17 mouse cellular contexts compared by ENCODE assay signal in the genomic region with DNA sequence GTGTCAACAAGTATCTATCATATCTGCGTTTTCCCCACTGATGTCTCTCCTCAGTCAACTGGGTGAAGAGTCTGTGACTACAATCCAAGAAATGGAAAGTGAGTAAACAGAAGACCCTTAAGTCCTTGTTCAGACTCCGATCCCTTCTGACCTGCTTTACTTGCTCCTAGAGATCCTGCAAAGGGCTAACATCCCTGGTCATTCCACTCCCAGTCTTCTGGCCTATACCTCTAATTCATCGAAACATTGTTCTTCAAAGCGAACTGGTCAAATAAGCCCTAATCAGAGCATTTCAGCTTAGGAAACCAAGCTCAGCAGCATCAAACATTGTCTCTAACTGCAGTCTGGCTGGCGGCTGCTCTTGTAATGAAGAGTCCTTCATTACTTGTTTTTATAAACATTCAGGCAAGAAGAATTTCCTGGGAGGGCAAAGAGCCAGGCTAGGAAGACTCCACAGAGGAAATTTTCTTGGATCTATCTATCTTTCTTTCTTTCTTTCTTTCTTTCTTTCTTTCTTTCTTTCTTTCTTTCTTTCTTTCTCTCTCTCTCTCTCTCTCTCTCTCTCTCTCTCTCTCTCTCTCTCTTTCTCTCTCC.
A peak's percentile ranks its signal among the peaks of the same experiment; 100 is the strongest.
DNase-seq lines count a peak whose midpoint lies in the region; ATAC-seq lines count a peak whose summit lies in the region.
"Had no signal": no experiment of that assay in that cellular context is flagged by ENCODE, and none has a peak within 500 bp of the region (broad histone marks: within the 10 kb centered on the region; RNA-seq: fewer than 3 reads in every experiment).

No protein-coding gene starts in this region.

- H3K4me1 ChIP-seq in kidney, embryonic 16.5 days (ENCODE audit: insufficient read depth, low read length) = peaks cover 9% of the 10 kb centered on the region; the same call in 1 of the 2 replicates
- H3K4me1 ChIP-seq in hindbrain, embryonic 13.5 days (replicated peaks) = no peaks in the 10 kb centered on the region
- H3K4me1 ChIP-seq: forebrain, embryonic 15.5 days; liver, embryonic 15.5 days had no signal

- H3K4me2 ChIP-seq in kidney, embryonic 16.5 days (replicated peaks; ENCODE audit: low read depth, low read length) = no peak overlapping the region
- H3K4me2 ChIP-seq in hindbrain, embryonic 13.5 days = no peak overlapping the region
- H3K4me2 ChIP-seq: forebrain, embryonic 15.5 days; heart, embryonic 13.5 days; liver, embryonic 15.5 days had no signal

- H3K9ac ChIP-seq in kidney, embryonic 16.5 days (replicated peaks; ENCODE audit: low read length) = no peak overlapping the region
- H3K9ac ChIP-seq in hindbrain, embryonic 13.5 days = no peak overlapping the region
- H3K9ac ChIP-seq: forebrain, embryonic 15.5 days; heart, embryonic 13.5 days; liver, embryonic 15.5 days had no signal

- no peaks in the 10 kb centered on the region for H3K36me3 ChIP-seq in kidney, embryonic 16.5 days (ENCODE audit: insufficient read depth, low read length)
- no peaks in the 10 kb centered on the region for H3K36me3 ChIP-seq in hindbrain, embryonic 13.5 days
- H3K36me3 ChIP-seq: forebrain, embryonic 15.5 days; heart, embryonic 13.5 days; liver, embryonic 15.5 days had no signal

- no peaks in the 10 kb centered on the region for H3K9me3 ChIP-seq in kidney, embryonic 16.5 days (ENCODE audit: low read length)
- H3K9me3 ChIP-seq in hindbrain, embryonic 13.5 days = no peaks in the 10 kb centered on the region
- H3K9me3 ChIP-seq: forebrain, embryonic 15.5 days; heart, embryonic 13.5 days; liver, embryonic 15.5 days had no signal

- no peak overlapping the region for H3K4me3 ChIP-seq in kidney, embryonic 16.5 days (ENCODE audit: low read length)
- H3K4me3 ChIP-seq in hindbrain, embryonic 13.5 days = no peak overlapping the region
- H3K4me3 ChIP-seq: forebrain, embryonic 15.5 days; heart, embryonic 13.5 days; liver, embryonic 15.5 days had no signal

- 81% methylated on average over 5 of the region's 5 CpGs for WGBS in kidney, embryonic 16.5 days
- 94% methylated on average over 5 of the region's 5 CpGs for WGBS in hindbrain, embryonic 13.5 days

- H3K27me3 ChIP-seq in kidney, embryonic 16.5 days (ENCODE audit: insufficient read depth, low read length) = no peaks in the 10 kb centered on the region
- no peaks in the 10 kb centered on the region for H3K27me3 ChIP-seq in hindbrain, embryonic 13.5 days
- H3K27me3 ChIP-seq: CH12.LX; forebrain, embryonic 15.5 days; heart, embryonic 13.5 days; liver, embryonic 15.5 days had no signal

- peak; percentile 18 to 24 for DNase-seq in heart, adult 18-20 months
- DNase-seq in heart, postnatal 4 days = no peak
- DNase-seq in kidney, postnatal 36 days = peak; percentile 21
- DNase-seq in Muller cell, postnatal 12 days (ENCODE audit: inconsistent ontology term) = peak; percentile 13
- DNase-seq in lung, postnatal 10 days = peak; percentile 69
- DNase-seq: adrenal gland, adult 8-10 months; cerebellum, adult 11-12 months; cerebellum, postnatal 36 days; right cerebral cortex, adult 18-20 months; thymus, postnatal 25 days had no signal

- no peak overlapping the region for H3K27ac ChIP-seq in kidney, embryonic 16.5 days (ENCODE audit: low read length)
- H3K27ac ChIP-seq in hindbrain, embryonic 13.5 days = no peak overlapping the region
- H3K27ac ChIP-seq: forebrain, embryonic 15.5 days; heart, embryonic 13.5 days; liver, embryonic 15.5 days had no signal

- ATAC-seq in kidney, embryonic 16.5 days (ENCODE audit: low FRiP score, low TSS enrichment) = no peak
- ATAC-seq in hindbrain, embryonic 13.5 days (ENCODE audit: low FRiP score) = no peak
- ATAC-seq in frontal cortex, adult (ENCODE audit: low TSS enrichment) = no peak
- ATAC-seq: forebrain, embryonic 15.5 days had no signal
